Mouse (Mus musculus): ENCODE results near the gene Pth2r. TPM values are rescaled to one million over a fixed set of nuclear protein-coding genes. Genes with fewer than 3 reads are reported as not detected.

Pth2r gene
- total and polyA plus RNA-seq, 3 experiments = not detected

DNA sequence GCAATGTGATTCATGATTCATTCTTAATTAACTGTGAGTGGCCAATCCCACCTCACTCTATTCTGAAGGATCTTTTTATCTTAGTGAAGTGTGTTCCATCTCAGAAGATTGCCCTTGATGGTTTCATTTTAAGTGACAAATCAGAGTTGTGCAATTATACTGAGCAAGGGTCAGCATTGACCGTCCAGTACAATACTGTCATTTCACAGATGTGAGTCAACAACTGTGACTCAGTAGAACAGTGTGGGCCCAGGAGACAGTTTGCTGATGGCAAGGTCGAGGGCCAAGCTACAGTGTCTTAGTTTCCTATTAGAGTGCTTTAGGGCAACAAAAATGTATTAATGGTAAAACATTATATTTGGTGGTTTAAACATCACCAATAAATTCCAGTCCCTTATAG is 55.9 kb downstream of the Pth2r start:
- Histone ChIP-seq H3K4me2 (ENCODE audit: insufficient read depth, low read depth, poor library complexity, severe bottlenecking) (no peak overlapping the region), H3K36me3 (replicated peaks in 1 of 2; ENCODE audit: control insufficient read depth in 1 of 2, insufficient read depth in 1 of 2, low read length in 1 of 2) (no peaks in the 10 kb centered on the region), H3K9me3 (replicated peaks; ENCODE audit: low read length) (no peaks in the 10 kb centered on the region), H3K27me3 (replicated peaks) (no peaks in the 10 kb centered on the region), H3K79me2 (replicated peaks; ENCODE audit: control insufficient read depth, extremely low read depth, insufficient read depth, poor library complexity, severe bottlenecking) (no peaks in the 10 kb centered on the region), H3K4me1 (ENCODE audit: control insufficient read depth in 1 of 2, insufficient read depth in 2 of 2) (no peaks in the 10 kb centered on the region), H3K9ac (ENCODE audit: insufficient read depth, low read depth) (no peak overlapping the region), H3K27ac (ENCODE audit: insufficient read depth, low read depth) (no peak overlapping the region), H3K4me3 (replicated peaks in 1 of 3; ENCODE audit: low read depth in 2 of 3, low read length in 2 of 3, poor library complexity in 1 of 3) (no peak overlapping the region)
- TF ChIP-seq MEF2A (IDR thresholded peaks at IDR 0.05; ENCODE audit: borderline replicate concordance, low read depth, low read length) (no peak), TCF12 (IDR thresholded peaks at IDR 0.05; ENCODE audit: low read depth, low read length) (no peak), ELF1 (IDR thresholded peaks at IDR 0.05; ENCODE audit: low read depth, low read length) (no peak), MAX (IDR thresholded peaks at IDR 0.05; ENCODE audit: low read length) (no peak), CTCF (conservative IDR thresholded peaks at IDR 0.05 in 1 of 2, IDR thresholded peaks at IDR 0.05 in 1 of 2; ENCODE audit: low read depth in 2 of 2, low read length in 2 of 2) (no peak)
- in situ Hi-C loops (cut with MboI; ENCODE audit: low pct_ligation_motif_present, low pct_unique_long_range_greater_than_20kb, low sequenced_read_pairs) (no loop called here), dilution Hi-C loops (cut with MboI; ENCODE audit: extremely low pct_ligation_motif_present, extremely low pct_unique_long_range_greater_than_20kb, low sequenced_read_pairs) (no loop called here)
- DNase-seq (ENCODE audit: extremely low read depth) = no peak

DNA sequence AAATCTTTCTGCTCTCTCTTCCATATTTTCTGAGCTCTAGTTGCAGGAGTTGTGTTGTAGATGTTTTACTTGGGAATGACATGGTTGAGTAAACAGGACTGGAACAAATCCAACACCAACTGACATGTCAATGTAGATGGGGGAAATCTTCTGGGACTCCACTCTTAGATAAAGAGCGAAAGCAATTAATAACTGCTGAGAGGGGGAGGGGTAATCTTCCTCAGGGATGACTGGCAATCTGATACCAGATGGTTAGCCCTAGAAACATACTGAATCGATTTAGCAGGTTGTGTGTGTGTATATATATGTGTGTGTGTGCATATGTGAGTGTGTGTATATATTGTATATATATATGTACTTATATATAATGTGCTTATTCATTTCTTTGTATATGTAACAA is 58.4 kb downstream of the Pth2r start:
- no peak overlapping the region for H3K4me3 ChIP-seq (replicated peaks in 1 of 3; ENCODE audit: low read depth in 2 of 3, low read length in 2 of 3, poor library complexity in 1 of 3)
- in situ Hi-C loops (cut with MboI; ENCODE audit: low pct_ligation_motif_present, low pct_unique_long_range_greater_than_20kb, low sequenced_read_pairs) = no loop called here

DNA sequence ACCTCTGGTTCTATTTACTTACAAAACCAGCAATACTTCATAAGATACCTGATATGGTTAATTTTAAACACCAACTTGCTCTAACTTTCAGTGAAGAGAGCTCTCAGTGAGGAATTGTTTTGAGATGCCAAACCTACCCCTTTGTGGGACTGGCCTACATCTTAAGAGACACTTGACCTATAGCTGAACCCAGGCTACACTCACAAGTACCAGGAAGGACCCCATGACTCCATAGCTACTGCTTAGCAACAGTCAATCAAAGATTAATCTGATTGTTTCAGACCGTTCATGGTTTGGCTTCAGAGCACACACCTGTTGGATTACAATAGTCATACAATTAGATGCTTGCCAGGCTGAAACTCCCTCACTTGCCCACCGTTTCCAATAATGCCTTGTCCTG is 71.1 kb downstream of the Pth2r start:
- in situ Hi-C loops (cut with MboI; ENCODE audit: low pct_ligation_motif_present, low pct_unique_long_range_greater_than_20kb, low sequenced_read_pairs) = no loop called here
- no peak for TF ChIP-seq UBTF (IDR thresholded peaks at IDR 0.05; ENCODE audit: low read depth, low read length)
- no peak for TF ChIP-seq TBP (conservative IDR thresholded peaks at IDR 0.05; ENCODE audit: low read depth, low read length)
- TF ChIP-seq RCOR1 (conservative IDR thresholded peaks at IDR 0.05; ENCODE audit: low read depth, low read length) = no peak
- no peak for TF ChIP-seq POLR2A (IDR thresholded peaks at IDR 0.05; ENCODE audit: low read depth, low read length)
- TF ChIP-seq RAD21 (IDR thresholded peaks at IDR 0.05; ENCODE audit: low read depth, low read length) = no peak
- no peak for TF ChIP-seq SIN3A (IDR thresholded peaks at IDR 0.05; ENCODE audit: low read length)
- no peak for TF ChIP-seq BHLHE40 (IDR thresholded peaks at IDR 0.05; ENCODE audit: low read depth, low read length)
- TF ChIP-seq KAT2A (IDR thresholded peaks at IDR 0.05; ENCODE audit: insufficient replicate concordance, low read length) = no peak
- TF ChIP-seq JUN (IDR thresholded peaks at IDR 0.05; ENCODE audit: insufficient read depth, low read depth, low read length) = no peak
- no peak for TF ChIP-seq MAZ (IDR thresholded peaks at IDR 0.05; ENCODE audit: low read depth, low read length)
- TF ChIP-seq NRF1 (IDR thresholded peaks at IDR 0.05; ENCODE audit: low read depth, low read length) = no peak
- TF ChIP-seq MYC (IDR thresholded peaks at IDR 0.05; ENCODE audit: low read depth, low read length) = no peak
- TF ChIP-seq CTCF (conservative IDR thresholded peaks at IDR 0.05 in 1 of 2, IDR thresholded peaks at IDR 0.05 in 1 of 2; ENCODE audit: low read depth in 2 of 2, low read length in 2 of 2) = no peak
- TF ChIP-seq MAX (IDR thresholded peaks at IDR 0.05; ENCODE audit: low read length) = no peak
- TF ChIP-seq JUND (conservative IDR thresholded peaks at IDR 0.05; ENCODE audit: low read depth, low read length) = no peak
- no peak for TF ChIP-seq POLR2AphosphoS2 (IDR thresholded peaks at IDR 0.05; ENCODE audit: low read depth, low read length)

More for the DNA sequence above, 58.4 kb downstream of the Pth2r start:
- dilution Hi-C loops (cut with MboI; ENCODE audit: extremely low pct_ligation_motif_present, extremely low pct_unique_long_range_greater_than_20kb, low sequenced_read_pairs) = no loop called here
- Histone ChIP-seq H3K36me3 (replicated peaks in 1 of 2; ENCODE audit: control insufficient read depth in 1 of 2, insufficient read depth in 1 of 2, low read length in 1 of 2) (no peaks in the 10 kb centered on the region), H3K27me3 (replicated peaks) (no peaks in the 10 kb centered on the region), H3K4me1 (ENCODE audit: control insufficient read depth in 1 of 2, insufficient read depth in 2 of 2) (no peaks in the 10 kb centered on the region), H3K27ac (ENCODE audit: insufficient read depth, low read depth) (no peak overlapping the region), H3K79me2 (replicated peaks; ENCODE audit: control insufficient read depth, extremely low read depth, insufficient read depth, poor library complexity, severe bottlenecking) (no peaks in the 10 kb centered on the region), H3K9ac (ENCODE audit: insufficient read depth, low read depth) (no peak overlapping the region), H3K9me3 (replicated peaks; ENCODE audit: low read length) (no peaks in the 10 kb centered on the region), H3K4me2 (ENCODE audit: insufficient read depth, low read depth, poor library complexity, severe bottlenecking) (no peak overlapping the region)
- TF ChIP-seq MAX (IDR thresholded peaks at IDR 0.05; ENCODE audit: low read length) (no peak), TCF12 (IDR thresholded peaks at IDR 0.05; ENCODE audit: low read depth, low read length) (no peak), SIN3A (IDR thresholded peaks at IDR 0.05; ENCODE audit: low read length) (no peak)
- DNase-seq (ENCODE audit: extremely low read depth) = no peak

More for the DNA sequence above, 71.1 kb downstream of the Pth2r start:
- Histone ChIP-seq H3K9me3 (replicated peaks; ENCODE audit: low read length) (no peaks in the 10 kb centered on the region), H3K9ac (ENCODE audit: insufficient read depth, low read depth) (no peak overlapping the region), H3K36me3 (replicated peaks in 1 of 2; ENCODE audit: control insufficient read depth in 1 of 2, insufficient read depth in 1 of 2, low read length in 1 of 2) (no peaks in the 10 kb centered on the region), H3K27me3 (replicated peaks) (no peaks in the 10 kb centered on the region), H3K4me1 (ENCODE audit: control insufficient read depth in 1 of 2, insufficient read depth in 2 of 2) (no peaks in the 10 kb centered on the region), H3K27ac (ENCODE audit: insufficient read depth, low read depth) (no peak overlapping the region), H3K4me3 (replicated peaks in 1 of 3; ENCODE audit: low read depth in 2 of 3, low read length in 2 of 3, poor library complexity in 1 of 3) (no peak overlapping the region), H3K4me2 (ENCODE audit: insufficient read depth, low read depth, poor library complexity, severe bottlenecking) (no peak overlapping the region), H3K79me2 (replicated peaks; ENCODE audit: control insufficient read depth, extremely low read depth, insufficient read depth, poor library complexity, severe bottlenecking) (no peaks in the 10 kb centered on the region)
- no peak for DNase-seq (ENCODE audit: extremely low read depth)
- dilution Hi-C loops (cut with MboI; ENCODE audit: extremely low pct_ligation_motif_present, extremely low pct_unique_long_range_greater_than_20kb, low sequenced_read_pairs) = no loop called here

Measured in CH12.LX (cell line).